Mouse (Mus musculus): ENCODE measurements around the gene Mctp1. TPM values are rescaled to one million over a fixed set of nuclear protein-coding genes. Genes with fewer than 3 reads are reported as not detected.
"Not testable (repeated sequence)": the region's sequence is repeated elsewhere in the genome, so short reads cannot be mapped to it uniquely, and the experiment has no call there.

Gene Mctp1
- polyA plus RNA-seq, 1 experiment from 2014 or later = 0.57 TPM

DNA sequence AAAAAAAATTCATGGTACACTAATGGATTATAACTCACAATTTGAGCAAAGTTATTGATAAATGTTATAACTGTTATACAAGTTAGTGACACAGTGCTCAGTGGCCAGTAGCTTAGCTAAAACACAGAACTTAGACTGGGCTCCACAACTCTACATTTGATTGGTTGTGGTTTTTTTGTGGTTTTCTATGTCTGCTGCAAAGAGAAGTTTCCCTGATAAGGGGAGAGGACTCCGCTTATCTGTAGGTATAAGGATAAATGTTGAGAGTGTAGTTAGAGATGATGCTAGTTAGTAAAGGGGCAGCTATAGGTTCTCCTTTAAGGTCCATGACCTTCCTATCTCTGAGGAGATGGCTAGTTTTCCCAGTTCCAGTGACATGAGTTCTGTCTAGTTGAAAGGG is 36.7 kb downstream of the Mctp1 start:
- Histone ChIP-seq H3K4me1 (replicated peaks) (no peaks in the 10 kb centered on the region), H3K4me3 (no peak overlapping the region), H3K27ac (no peak overlapping the region), H3K4me2 (no peak overlapping the region), H3K9ac (no peak overlapping the region), H3K36me3 (no peaks in the 10 kb centered on the region), H3K9me3 (replicated peaks) (no peaks in the 10 kb centered on the region), H3K27me3 (no peaks in the 10 kb centered on the region)
- ATAC-seq (replicated peaks; ENCODE audit: insufficient number of reproducible peaks, insufficient read depth, low FRiP score, low read depth) = no peak
- 83% methylated on average over 1 of the region's 1 CpGs for WGBS

DNA sequence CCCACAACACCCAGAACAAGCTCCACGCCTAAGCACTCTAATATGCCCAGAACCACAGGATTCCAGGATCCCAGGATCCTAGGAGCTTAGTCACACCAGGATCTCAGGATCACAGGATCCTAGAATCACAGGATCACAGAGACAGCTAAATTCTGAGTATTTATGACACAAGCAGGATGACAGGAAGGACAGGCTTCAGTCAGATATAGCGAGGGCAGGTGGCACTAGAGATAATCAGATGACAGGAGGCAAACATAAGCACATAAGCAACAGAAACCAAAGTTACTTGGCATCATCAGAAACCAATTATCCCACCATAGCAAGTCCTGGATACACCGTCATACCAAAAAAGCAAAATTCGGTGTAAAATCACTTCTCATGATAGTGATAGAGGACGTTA is 37.8 kb downstream of the Mctp1 start:
- WGBS = 67% methylated on average over 5 of the region's 5 CpGs
- Histone ChIP-seq H3K9me3 (replicated peaks) (no peaks in the 10 kb centered on the region), H3K36me3 (no peaks in the 10 kb centered on the region), H3K27ac (no peak overlapping the region), H3K9ac (no peak overlapping the region), H3K4me1 (replicated peaks) (no peaks in the 10 kb centered on the region), H3K4me2 (no peak overlapping the region), H3K27me3 (no peaks in the 10 kb centered on the region), H3K4me3 (no peak overlapping the region)
- no peak for ATAC-seq (replicated peaks; ENCODE audit: insufficient number of reproducible peaks, insufficient read depth, low FRiP score, low read depth)

DNA sequence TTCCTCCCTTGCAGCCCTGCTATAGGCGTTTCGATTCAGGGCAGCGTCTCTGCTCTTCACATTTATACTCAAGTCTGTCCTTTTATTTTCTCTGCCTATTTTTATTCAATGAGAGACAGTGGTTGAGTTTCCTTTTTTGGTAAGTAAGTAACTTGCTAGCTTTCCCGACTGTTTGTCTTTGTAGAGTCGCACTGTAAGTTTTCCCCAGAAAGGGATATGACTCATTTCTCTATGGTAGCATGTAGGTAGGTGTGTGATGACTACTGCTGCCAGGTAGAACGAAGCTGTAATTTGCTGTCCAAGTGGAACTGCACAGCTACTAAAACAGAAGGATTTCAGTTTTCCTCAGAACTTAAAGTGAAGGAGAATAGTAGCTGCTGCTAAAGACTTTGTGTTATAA is 45.1 kb downstream of the Mctp1 start:
- 66% methylated on average over 6 of the region's 6 CpGs for WGBS
- Histone ChIP-seq H3K9ac (no peak overlapping the region), H3K9me3 (replicated peaks) (no peaks in the 10 kb centered on the region), H3K4me1 (replicated peaks) (no peaks in the 10 kb centered on the region), H3K27ac (no peak overlapping the region), H3K4me3 (no peak overlapping the region), H3K27me3 (no peaks in the 10 kb centered on the region), H3K4me2 (no peak overlapping the region), H3K36me3 (no peaks in the 10 kb centered on the region)
- ATAC-seq (replicated peaks; ENCODE audit: insufficient number of reproducible peaks, insufficient read depth, low FRiP score, low read depth) = no peak

DNA sequence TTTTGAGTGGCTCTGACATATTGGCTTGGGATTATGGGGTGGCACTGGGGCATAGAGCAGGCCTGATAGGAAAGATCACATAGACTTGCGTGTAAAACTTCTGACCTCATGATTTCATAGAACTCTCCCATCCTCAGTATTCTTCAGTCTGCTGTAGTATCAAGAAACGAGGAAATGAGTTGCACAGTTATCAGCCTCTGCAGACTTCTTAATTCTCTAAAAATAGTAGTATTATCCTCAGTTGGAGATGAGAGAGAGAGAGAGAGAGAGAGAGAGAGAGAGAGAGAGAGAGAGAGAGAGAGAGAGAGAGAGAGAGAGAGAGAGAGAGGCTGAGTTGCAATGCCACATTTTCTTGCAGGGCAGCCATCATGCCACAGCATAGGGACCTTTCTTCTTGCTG is 45.6 kb downstream of the Mctp1 start:
- Histone ChIP-seq H3K9me3 (replicated peaks) (no peaks in the 10 kb centered on the region), H3K4me1 (replicated peaks) (no peaks in the 10 kb centered on the region), H3K27me3 (no peaks in the 10 kb centered on the region), H3K9ac (no peak overlapping the region), H3K27ac (no peak overlapping the region), H3K4me2 (no peak overlapping the region), H3K36me3 (no peaks in the 10 kb centered on the region), H3K4me3 (no peak overlapping the region)
- ATAC-seq (replicated peaks; ENCODE audit: insufficient number of reproducible peaks, insufficient read depth, low FRiP score, low read depth) = no peak
- WGBS = 58% methylated on average over 2 of the region's 2 CpGs

DNA sequence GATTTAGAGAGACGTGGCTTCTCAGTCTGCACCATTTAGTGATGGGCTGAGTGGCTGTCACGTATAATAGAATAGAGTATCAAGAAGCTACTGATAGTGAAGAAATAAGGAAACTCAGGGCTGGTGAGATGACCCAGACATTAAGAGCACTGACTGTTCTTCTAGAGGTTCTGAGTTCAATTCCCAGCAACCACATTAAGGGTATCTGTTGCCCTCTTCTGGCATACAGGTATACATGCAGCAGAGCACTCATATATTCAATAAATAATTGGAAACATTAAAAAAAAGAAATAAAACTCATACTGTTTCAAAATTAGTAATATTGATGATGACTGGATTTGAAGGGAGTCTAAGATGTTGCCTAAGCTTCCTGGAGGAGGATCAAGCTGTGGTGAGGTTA is 47.6 kb downstream of the Mctp1 start:
- no peaks in the 10 kb centered on the region for H3K36me3 ChIP-seq
- no peaks in the 10 kb centered on the region for H3K27me3 ChIP-seq
- no peak overlapping the region for H3K4me3 ChIP-seq
- H3K9ac ChIP-seq = no peak overlapping the region
- WGBS = 79% methylated on average over 2 of the region's 2 CpGs
- H3K27ac ChIP-seq = no peak overlapping the region
- no peak overlapping the region for H3K4me2 ChIP-seq
- ATAC-seq (replicated peaks; ENCODE audit: insufficient number of reproducible peaks, insufficient read depth, low FRiP score, low read depth) = no peak
- H3K4me1 ChIP-seq (replicated peaks) = no peaks in the 10 kb centered on the region
- H3K9me3 ChIP-seq (replicated peaks) = no peaks in the 10 kb centered on the region

DNA sequence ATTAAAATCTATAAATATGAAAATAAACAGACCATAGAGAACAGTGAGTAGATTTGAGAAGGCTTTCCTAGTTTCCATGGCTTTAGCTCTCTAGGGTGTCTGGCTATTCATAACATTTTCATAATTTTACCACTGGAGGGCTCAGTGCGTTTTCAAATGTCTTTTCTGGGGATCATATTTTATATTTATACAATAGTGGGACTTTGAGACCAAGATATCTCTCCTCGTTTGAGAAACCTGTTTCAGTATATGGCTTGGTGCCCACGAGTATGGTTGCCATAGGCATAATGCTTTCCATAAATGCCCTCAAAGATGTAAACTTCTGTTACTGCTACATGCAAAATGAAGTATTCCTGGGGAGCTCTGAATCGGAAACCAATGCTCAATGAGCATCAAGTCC is 49.1 kb downstream of the Mctp1 start:
- no peaks in the 10 kb centered on the region for H3K9me3 ChIP-seq (replicated peaks)
- no peak overlapping the region for H3K4me3 ChIP-seq
- H3K4me2 ChIP-seq = no peak overlapping the region
- 64% methylated on average over 4 of the region's 4 CpGs for WGBS
- no peak for ATAC-seq (replicated peaks; ENCODE audit: insufficient number of reproducible peaks, insufficient read depth, low FRiP score, low read depth)
- no peak overlapping the region for H3K27ac ChIP-seq
- no peaks in the 10 kb centered on the region for H3K4me1 ChIP-seq (replicated peaks)
- H3K9ac ChIP-seq = no peak overlapping the region
- H3K27me3 ChIP-seq = no peaks in the 10 kb centered on the region
- H3K36me3 ChIP-seq = no peaks in the 10 kb centered on the region

DNA sequence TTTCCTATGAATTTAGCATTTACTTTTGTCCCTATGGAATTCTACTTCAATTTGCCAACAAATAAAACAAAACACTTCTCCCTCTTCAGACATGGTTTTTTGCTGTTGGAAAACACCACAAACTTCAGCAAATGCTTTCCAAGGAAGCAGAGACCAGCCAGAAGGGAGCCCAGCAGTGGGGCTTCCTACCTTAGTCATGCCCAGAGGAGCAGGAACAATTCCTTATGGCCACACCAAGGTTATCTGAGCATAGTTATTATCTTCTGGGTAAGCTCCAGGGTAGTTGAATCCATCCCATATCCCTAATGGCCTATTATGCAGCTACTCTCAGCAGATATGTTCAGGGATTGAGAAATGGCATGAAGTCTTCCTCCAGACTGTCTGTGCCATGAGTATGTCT is 52.1 kb downstream of the Mctp1 start:
- Histone ChIP-seq H3K4me2 (no peak overlapping the region), H3K27me3 (no peaks in the 10 kb centered on the region), H3K36me3 (no peaks in the 10 kb centered on the region), H3K4me1 (replicated peaks) (no peaks in the 10 kb centered on the region), H3K4me3 (no peak overlapping the region), H3K9me3 (replicated peaks) (no peaks in the 10 kb centered on the region), H3K27ac (no peak overlapping the region), H3K9ac (no peak overlapping the region)
- ATAC-seq (replicated peaks; ENCODE audit: insufficient number of reproducible peaks, insufficient read depth, low FRiP score, low read depth) = no peak

DNA sequence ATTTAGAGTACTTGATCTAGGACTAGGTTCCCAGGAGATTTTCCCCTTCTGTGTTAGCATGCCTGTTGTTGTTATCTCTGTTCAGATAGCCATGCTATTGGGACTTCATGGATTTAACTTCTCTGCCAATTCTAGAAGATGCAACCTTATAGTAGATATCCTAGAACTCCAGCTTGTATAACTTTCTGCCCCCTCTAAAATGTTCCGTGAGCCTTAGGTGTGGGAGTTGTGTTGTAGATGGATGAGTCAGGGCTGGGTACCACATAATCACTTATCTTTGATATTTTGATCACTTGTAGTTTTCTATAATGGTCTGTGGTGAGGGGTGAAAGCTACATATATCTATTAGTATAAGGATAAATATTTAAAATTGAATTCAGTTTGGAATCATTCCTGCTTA is 54.4 kb downstream of the Mctp1 start:
- Histone ChIP-seq H3K9me3 (replicated peaks) (no peaks in the 10 kb centered on the region), H3K36me3 (no peaks in the 10 kb centered on the region), H3K4me2 (no peak overlapping the region), H3K4me3 (no peak overlapping the region), H3K4me1 (replicated peaks) (no peaks in the 10 kb centered on the region), H3K27me3 (no peaks in the 10 kb centered on the region), H3K27ac (no peak overlapping the region), H3K9ac (no peak overlapping the region)
- WGBS = 83% methylated on average over 1 of the region's 1 CpGs
- ATAC-seq (replicated peaks; ENCODE audit: insufficient number of reproducible peaks, insufficient read depth, low FRiP score, low read depth) = no peak

DNA sequence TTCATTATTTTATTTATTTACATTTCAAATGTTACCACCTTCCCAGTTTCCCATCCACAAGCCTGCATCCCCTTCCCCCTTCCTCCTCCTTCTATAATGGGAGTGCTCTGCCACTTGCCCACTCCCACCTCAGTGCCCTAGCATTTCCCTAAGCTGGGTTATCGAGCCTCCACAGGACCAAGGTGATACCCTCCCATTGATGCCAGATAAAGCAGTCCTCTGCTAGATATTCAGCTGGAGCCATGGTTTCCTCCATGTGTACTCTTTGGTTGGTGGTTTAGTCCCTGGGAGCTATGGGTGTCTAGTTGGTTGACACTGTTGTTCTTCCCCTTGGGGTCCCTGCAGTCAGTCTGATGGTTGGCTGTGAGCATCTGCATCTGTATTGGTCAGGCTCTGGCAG is 61.7 kb downstream of the Mctp1 start:
- Histone ChIP-seq H3K9me3 (replicated peaks) (no peaks in the 10 kb centered on the region), H3K4me1 (replicated peaks) (no peaks in the 10 kb centered on the region), H3K9ac (no peak overlapping the region), H3K36me3 (no peaks in the 10 kb centered on the region), H3K4me3 (no peak overlapping the region), H3K4me2 (no peak overlapping the region), H3K27ac (no peak overlapping the region), H3K27me3 (no peaks in the 10 kb centered on the region)
- ATAC-seq (replicated peaks; ENCODE audit: insufficient number of reproducible peaks, insufficient read depth, low FRiP score, low read depth) = no peak
- WGBS = 63% methylated on average over 1 of the region's 1 CpGs

DNA sequence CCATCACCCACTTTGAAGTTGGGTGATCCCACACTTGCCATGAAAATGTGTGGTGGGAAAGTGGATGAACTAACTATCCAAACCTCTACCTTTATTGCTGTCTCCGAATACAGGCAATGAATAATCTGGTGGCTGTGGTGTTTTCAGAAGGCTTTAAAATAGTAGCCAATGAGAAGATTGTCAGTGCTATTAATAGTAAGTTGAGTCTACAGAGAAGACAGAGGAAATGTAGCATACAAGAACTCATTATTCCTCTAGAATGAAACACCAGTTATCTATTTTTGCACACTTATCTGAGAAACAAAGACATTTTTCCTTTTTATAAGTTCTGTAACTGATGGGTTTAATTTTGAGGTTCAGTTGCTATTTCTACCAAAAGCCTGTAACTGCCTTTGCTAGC is 63.2 kb downstream of the Mctp1 start:
- no peaks in the 10 kb centered on the region for H3K4me1 ChIP-seq (replicated peaks)
- H3K9ac ChIP-seq = no peak overlapping the region
- H3K4me3 ChIP-seq = no peak overlapping the region
- H3K27ac ChIP-seq = no peak overlapping the region
- ATAC-seq (replicated peaks; ENCODE audit: insufficient number of reproducible peaks, insufficient read depth, low FRiP score, low read depth) = no peak
- H3K27me3 ChIP-seq = no peaks in the 10 kb centered on the region
- no peaks in the 10 kb centered on the region for H3K36me3 ChIP-seq
- 40% methylated on average over 1 of the region's 1 CpGs for WGBS
- H3K9me3 ChIP-seq (replicated peaks) = no peaks in the 10 kb centered on the region
- no peak overlapping the region for H3K4me2 ChIP-seq

DNA sequence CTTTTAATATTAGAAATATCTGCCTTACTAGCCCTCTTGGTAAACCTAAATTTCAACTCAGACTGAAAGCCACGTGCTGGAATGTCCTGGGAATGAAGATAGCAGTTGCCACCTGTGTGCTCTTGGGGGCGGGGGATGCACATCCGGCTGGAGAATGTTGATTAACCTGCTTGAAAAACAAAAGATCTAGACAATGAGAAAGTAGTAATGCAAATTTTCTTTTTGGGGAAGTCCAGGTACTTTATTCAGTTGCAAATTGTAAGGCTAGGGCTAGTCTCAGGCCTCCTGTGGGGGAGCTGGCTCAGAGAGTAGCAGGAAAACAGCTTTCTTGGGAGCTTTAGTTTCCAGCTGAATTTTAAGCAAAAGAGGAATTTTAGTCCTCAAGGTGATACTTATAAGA is 67.2 kb downstream of the Mctp1 start:
- not testable (repeated sequence) for H3K4me2 ChIP-seq; H3K4me1 ChIP-seq (replicated peaks); H3K9ac ChIP-seq; H3K4me3 ChIP-seq; H3K36me3 ChIP-seq; ATAC-seq (replicated peaks; ENCODE audit: insufficient number of reproducible peaks, insufficient read depth, low FRiP score, low read depth); H3K27me3 ChIP-seq; H3K9me3 ChIP-seq (replicated peaks); H3K27ac ChIP-seq
- WGBS = 67% methylated on average over 3 of the region's 3 CpGs

DNA sequence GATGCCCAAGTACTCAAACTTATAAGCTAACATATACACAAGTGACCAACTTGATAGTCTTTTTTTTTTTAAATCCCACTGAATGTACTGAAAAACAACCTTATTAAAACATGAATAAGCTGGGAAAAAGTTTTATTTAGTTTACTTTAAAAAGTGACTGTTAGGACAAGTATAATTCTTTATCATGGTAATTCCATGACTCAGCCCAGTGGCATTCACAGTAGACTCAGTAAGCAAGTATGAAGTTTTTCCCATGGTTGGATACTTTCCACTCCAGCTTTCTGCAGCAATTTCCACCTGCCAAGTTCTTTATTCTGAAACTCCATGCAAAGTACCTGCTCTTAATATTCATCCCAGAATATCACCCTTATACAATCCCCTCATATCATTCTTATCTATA is 97.3 kb downstream of the Mctp1 start:
- Histone ChIP-seq H3K27ac (no peak overlapping the region), H3K9ac (no peak overlapping the region), H3K4me3 (no peak overlapping the region), H3K4me1 (replicated peaks) (peaks cover 6% of the 10 kb centered on the region), H3K4me2 (no peak overlapping the region), H3K9me3 (replicated peaks) (no peaks in the 10 kb centered on the region), H3K36me3 (no peaks in the 10 kb centered on the region), H3K27me3 (no peaks in the 10 kb centered on the region)
- ATAC-seq (replicated peaks; ENCODE audit: insufficient number of reproducible peaks, insufficient read depth, low FRiP score, low read depth) = no peak

DNA sequence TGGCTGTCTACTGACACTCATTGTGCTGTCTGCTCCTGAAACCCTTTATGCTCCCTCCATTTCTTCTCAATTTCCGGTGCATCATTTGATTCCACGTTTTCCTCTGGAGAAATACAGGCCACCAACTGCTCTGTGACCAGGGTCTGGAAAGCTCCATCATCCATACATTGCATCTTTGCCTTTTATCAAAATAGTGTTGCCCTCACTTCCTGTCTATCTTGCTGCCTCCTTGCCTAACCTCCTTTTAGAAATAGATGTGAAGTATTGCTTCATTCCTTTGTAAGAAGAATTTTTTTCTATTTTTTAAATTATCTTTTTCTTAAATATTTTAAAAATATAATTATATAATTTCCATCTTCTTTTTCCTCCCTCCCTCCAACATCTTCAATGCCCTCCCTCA is 98.7 kb downstream of the Mctp1 start:
- Histone ChIP-seq H3K4me3 (no peak overlapping the region), H3K27me3 (no peaks in the 10 kb centered on the region), H3K9ac (no peak overlapping the region), H3K9me3 (replicated peaks) (no peaks in the 10 kb centered on the region), H3K4me1 (replicated peaks) (peaks cover 6% of the 10 kb centered on the region), H3K36me3 (no peaks in the 10 kb centered on the region), H3K27ac (no peak overlapping the region), H3K4me2 (no peak overlapping the region)
- WGBS = 69% methylated on average over 2 of the region's 2 CpGs
- no peak for ATAC-seq (replicated peaks; ENCODE audit: insufficient number of reproducible peaks, insufficient read depth, low FRiP score, low read depth)
